Mouse (Mus musculus) hindbrain, embryonic 14.5 days (tissue): Measurements from ENCODE around the gene Onecut3. TPM values are rescaled to one million over a fixed set of nuclear protein-coding genes. Genes with fewer than 3 reads are reported as not detected.
A peak's percentile ranks its signal among the peaks of the same experiment; 100 is the strongest.

Experiments used
- ATAC-seq: fragments of 200-750 bp; cut with Nextera tagmentation; 2 replicates; pipeline ENCODE4 v1.8.0; 2017; ENCODE audit warnings: moderate number of reproducible peaks, mild to moderate bottlenecking, moderate TSS enrichment, moderate library complexity; ENCODE audit not compliant: low FRiP score
- DNase-seq: peaks from one replicate; pipeline ENCODE4 v3.0.0-alpha.2; 2015; ENCODE audit warnings: low spot score
- H3K27ac ChIP-seq: fragments of 300-500 bp; sonication (generic); 2 replicates; pipeline ENCODE4 v1.5.1; 2014; ENCODE audit warnings: mild to moderate bottlenecking, moderate library complexity
- H3K27me3 ChIP-seq: fragments of 300-500 bp; sonication (generic); 2 replicates; pipeline ENCODE4 v1.6.1; 2014; ENCODE audit warnings: mild to moderate bottlenecking, low read length, mixed read lengths; ENCODE audit not compliant: control insufficient read depth, insufficient read depth
- H3K36me3 ChIP-seq: fragments of 300-500 bp; sonication (generic); replicated peaks from 2 replicates; pipeline ENCODE4 v1.6.1; 2014; ENCODE audit not compliant: control insufficient read depth, insufficient read depth
- H3K4me1 ChIP-seq: fragments of 300-500 bp; sonication (generic); replicated peaks from 2 replicates; pipeline ENCODE4 v1.6.1; 2014; ENCODE audit warnings: antibody characterized with exemption, low read length, mixed read lengths; ENCODE audit not compliant: control insufficient read depth, insufficient read depth
- H3K4me2 ChIP-seq: fragments of 300-500 bp; sonication (generic); replicated peaks from 2 replicates; pipeline ENCODE4 v1.6.1; 2014; ENCODE audit warnings: mild to moderate bottlenecking, moderate library complexity
- H3K4me3 ChIP-seq: fragments of 300-500 bp; sonication (generic); replicated peaks from 2 replicates; pipeline ENCODE4 v1.5.1; 2014; ENCODE audit warnings: mild to moderate bottlenecking, low read length
- H3K9ac ChIP-seq: fragments of 300-500 bp; sonication (generic); 2 replicates; pipeline ENCODE4 v1.6.1; 2014
- H3K9me3 ChIP-seq: fragments of 300-500 bp; sonication (generic); 2 replicates; pipeline ENCODE4 v1.6.1; 2016; ENCODE audit warnings: low read length; ENCODE audit not compliant: control insufficient read depth
- WGBS: fragments of 180-500 bp; shearing (Covaris S2); extraction: QIAGEN DNeasy Blood & Tissue Kit; methylation state at CpG from one replicate; pipeline ENCODE4 v1.1.7; 2014; 5-methylcytosine and 5-hydroxymethylcytosine counted together
- polyA plus RNA-seq: library from polyadenylated mRNA; unstranded; fragments of >200 nt; fragmentation: Nextera tagmentation; extraction: Ambion mirVana; gene quantifications from 2 replicates; pipeline ENCODE4 v1.2.1, GENCODE M21; 2014

The Onecut3 gene
- polyA plus RNA-seq, 1 experiment from 2014 or later: 2.3 TPM

GRCm38 (mm10) chr10:80495901-80496300, 1.3 kb downstream of the Onecut3 start:
- Histone ChIP-seq H3K4me3 (peak overlapping the region; percentile 39), H3K4me1 (peaks cover 12% of the 10 kb centered on the region; the same call in 1 of the 2 replicates), H3K36me3 (no peaks in the 10 kb centered on the region), H3K9ac (peak overlapping the region; percentile 51; the same call in 1 of the 2 replicates), H3K27ac (peak overlapping the region; percentile 0; the same call in 1 of the 2 replicates), H3K27me3 (peaks cover 96% of the 10 kb centered on the region), H3K4me2 (peak overlapping the region; percentile 60), H3K9me3 (no peaks in the 10 kb centered on the region)
- DNase-seq (no peak), ATAC-seq (no peak)
- under 1% methylated on average over 23 of the region's 35 CpGs for WGBS

- under 1% methylated on average over 20 of the region's 20 CpGs for WGBS
- H3K27me3 ChIP-seq: peaks cover 97% of the 10 kb centered on the region
- H3K4me3 ChIP-seq: peak overlapping the region; percentile 39
- peak overlapping the region; percentile 51; the same call in 1 of the 2 replicates for H3K9ac ChIP-seq
- H3K4me1 ChIP-seq: peaks cover 12% of the 10 kb centered on the region; the same call in 1 of the 2 replicates
- peak overlapping the region; percentile 60 for H3K4me2 ChIP-seq
- DNase-seq: no peak
- H3K36me3 ChIP-seq: no peaks in the 10 kb centered on the region
- no peak for ATAC-seq
- no peaks in the 10 kb centered on the region for H3K9me3 ChIP-seq
- 0 out of 2 replicates have a peak overlapping the region, but pooled peaks have one; percentile 27 for H3K27ac ChIP-seq
Measured at GRCm38 (mm10) chr10:80496421-80496820, 1.8 kb downstream of the Onecut3 start.

DNA sequence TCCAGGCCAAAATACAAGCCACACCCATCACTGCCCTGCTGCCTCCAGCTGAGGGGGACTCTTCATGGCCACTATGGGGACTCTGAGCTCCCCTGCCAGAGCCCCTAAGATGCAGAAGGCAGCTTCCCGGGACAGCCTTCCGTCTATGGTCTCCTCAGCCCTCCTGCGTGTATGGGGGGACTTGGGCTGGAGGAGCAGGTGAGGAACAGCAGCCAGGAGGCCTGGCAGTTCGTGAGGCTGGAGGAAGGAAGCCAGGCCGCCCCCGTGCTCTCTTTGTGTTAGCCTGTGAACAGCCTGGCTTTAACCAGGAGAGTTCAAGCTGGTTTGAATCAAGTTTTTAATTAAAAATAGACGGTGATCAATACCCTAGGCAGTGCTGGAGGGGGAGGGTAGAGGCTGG, 7.7 kb downstream of the Onecut3 start:
- Histone ChIP-seq H3K27me3 (peaks cover 86% of the 10 kb centered on the region), H3K27ac (no peak overlapping the region), H3K9ac (no peak overlapping the region), H3K4me3 (no peak overlapping the region), H3K36me3 (no peaks in the 10 kb centered on the region), H3K4me2 (no peak overlapping the region), H3K9me3 (no peaks in the 10 kb centered on the region), H3K4me1 (no peaks in the 10 kb centered on the region)
- no peak for ATAC-seq
- WGBS: under 1% methylated on average over 7 of the region's 7 CpGs
- no peak for DNase-seq

DNA sequence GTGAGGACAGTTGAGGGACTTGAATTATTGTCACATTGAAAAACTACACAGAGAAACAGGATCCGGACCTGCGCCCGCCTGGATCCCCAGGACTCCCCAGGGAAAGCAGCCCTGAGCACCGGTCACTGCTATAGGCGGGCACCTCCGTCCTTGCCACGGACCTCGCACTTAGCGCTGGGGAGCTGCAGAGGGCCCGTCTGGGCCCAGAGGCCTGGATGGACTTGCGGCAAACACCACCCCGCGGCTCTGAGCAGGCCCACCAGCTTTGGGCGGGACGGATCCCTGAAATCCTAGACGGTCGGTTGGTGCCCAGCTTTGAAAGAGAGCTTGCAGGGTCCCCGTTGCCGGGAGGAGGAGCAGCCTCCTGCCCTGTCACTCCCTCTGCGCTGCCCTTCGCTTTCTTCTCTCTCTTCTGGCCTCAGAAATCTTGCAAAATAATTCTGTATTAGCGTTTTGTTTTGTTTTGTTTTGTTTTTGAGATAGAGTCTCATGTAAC, 8.2 kb downstream of the Onecut3 start:
- Histone ChIP-seq H3K36me3 (no peaks in the 10 kb centered on the region), H3K27me3 (peaks cover 84% of the 10 kb centered on the region), H3K4me3 (no peak overlapping the region), H3K4me2 (no peak overlapping the region), H3K9me3 (no peaks in the 10 kb centered on the region), H3K4me1 (no peaks in the 10 kb centered on the region), H3K9ac (no peak overlapping the region), H3K27ac (no peak overlapping the region)
- WGBS: 1% methylated on average over 22 of the region's 22 CpGs
- DNase-seq (no peak), ATAC-seq (no peak)

DNA sequence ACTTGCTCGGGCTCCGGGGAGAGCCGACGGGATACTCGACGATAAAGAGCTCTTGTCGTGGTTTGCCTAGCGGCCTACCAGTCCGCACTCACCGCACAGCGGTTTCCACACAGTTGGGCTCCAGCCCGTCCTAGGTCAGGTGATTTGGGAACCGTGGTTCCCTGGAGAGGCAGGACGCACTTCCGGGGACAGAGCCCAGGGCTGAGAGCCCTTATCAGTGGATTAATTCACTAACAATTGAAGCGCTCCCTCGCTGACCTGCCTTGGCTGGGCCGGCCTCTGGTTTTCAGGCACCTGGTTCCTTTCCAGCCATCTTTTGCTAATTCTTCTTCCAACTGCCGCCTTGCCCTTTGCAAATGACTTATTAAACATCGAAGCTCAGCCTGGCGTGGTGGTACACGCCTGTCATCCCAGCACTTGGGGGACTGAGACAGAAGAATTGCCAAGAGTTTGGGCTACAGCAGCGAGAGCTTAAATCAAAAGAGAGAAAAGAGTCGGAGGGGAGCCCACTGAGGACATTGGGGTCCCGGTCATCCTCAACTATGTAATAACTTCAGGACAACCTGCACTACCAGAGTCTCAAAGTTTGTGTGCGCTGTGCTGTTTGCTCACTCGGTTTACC, 9.1 kb downstream of the Onecut3 start:
- no peaks in the 10 kb centered on the region for H3K4me1 ChIP-seq
- no peak for DNase-seq
- no peak overlapping the region for H3K4me3 ChIP-seq
- H3K27ac ChIP-seq: no peak overlapping the region
- no peak overlapping the region for H3K4me2 ChIP-seq
- no peaks in the 10 kb centered on the region for H3K36me3 ChIP-seq
- H3K27me3 ChIP-seq: peaks cover 77% of the 10 kb centered on the region
- no peaks in the 10 kb centered on the region for H3K9me3 ChIP-seq
- ATAC-seq: no peak
- under 1% methylated on average over 27 of the region's 27 CpGs for WGBS
- H3K9ac ChIP-seq: no peak overlapping the region

- DNase-seq (no peak), ATAC-seq (no peak)
- WGBS: 2% methylated on average over 9 of the region's 9 CpGs
- Histone ChIP-seq H3K4me2 (no peak overlapping the region), H3K4me1 (no peaks in the 10 kb centered on the region), H3K36me3 (no peaks in the 10 kb centered on the region), H3K9me3 (no peaks in the 10 kb centered on the region), H3K9ac (no peak overlapping the region), H3K27ac (no peak overlapping the region), H3K27me3 (peaks cover 76% of the 10 kb centered on the region), H3K4me3 (no peak overlapping the region)
Measured at GRCm38 (mm10) chr10:80504724-80505123, 10.1 kb downstream of the Onecut3 start.

DNA sequence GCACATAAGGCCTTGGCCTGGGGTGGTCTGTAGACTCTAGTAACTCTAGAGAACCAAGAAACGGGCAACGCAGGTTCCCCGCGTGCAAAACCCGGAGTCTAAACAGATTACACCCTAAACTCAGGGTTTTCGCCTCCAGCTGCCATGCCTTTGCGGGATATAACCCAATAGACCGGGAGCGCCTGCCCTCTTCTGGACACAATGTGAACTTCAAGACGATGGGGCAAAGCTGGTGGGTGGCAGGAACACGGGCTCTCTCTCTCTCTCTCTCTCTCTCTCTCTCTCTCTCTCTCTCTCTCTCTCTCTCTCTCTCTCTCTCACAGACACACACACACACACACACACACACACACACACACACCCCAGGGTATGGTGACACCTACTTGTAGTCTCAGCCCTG, 11.6 kb downstream of the Onecut3 start:
- no peaks in the 10 kb centered on the region for H3K4me1 ChIP-seq
- no peak overlapping the region for H3K4me3 ChIP-seq
- WGBS: under 1% methylated on average over 11 of the region's 11 CpGs
- no peaks in the 10 kb centered on the region for H3K36me3 ChIP-seq
- H3K4me2 ChIP-seq: no peak overlapping the region
- ATAC-seq: no peak
- no peaks in the 10 kb centered on the region for H3K9me3 ChIP-seq
- no peak overlapping the region for H3K27ac ChIP-seq
- peaks cover 61% of the 10 kb centered on the region for H3K27me3 ChIP-seq
- DNase-seq: peak; percentile 80
- no peak overlapping the region for H3K9ac ChIP-seq

GRCm38 (mm10) chr10:80509412-80510272, 15.0 kb downstream of the Onecut3 start:
- ATAC-seq (no peak; the same call in 1 of the 2 replicates), DNase-seq (peak; percentile 83)
- peaks cover 44% of the 10 kb centered on the region for H3K27me3 ChIP-seq
- peaks cover 5% of the 10 kb centered on the region; the same call in 1 of the 2 replicates for H3K4me1 ChIP-seq
- peak overlapping the region; percentile 44 for H3K4me2 ChIP-seq
- 12% methylated on average over 20 of the region's 20 CpGs for WGBS
- H3K36me3 ChIP-seq: no peaks in the 10 kb centered on the region
- no peak overlapping the region for H3K27ac ChIP-seq
- H3K9ac ChIP-seq: no peak overlapping the region
- H3K4me3 ChIP-seq: peak overlapping the region; percentile 16; the same call in 1 of the 2 replicates
- H3K9me3 ChIP-seq: no peaks in the 10 kb centered on the region

DNA sequence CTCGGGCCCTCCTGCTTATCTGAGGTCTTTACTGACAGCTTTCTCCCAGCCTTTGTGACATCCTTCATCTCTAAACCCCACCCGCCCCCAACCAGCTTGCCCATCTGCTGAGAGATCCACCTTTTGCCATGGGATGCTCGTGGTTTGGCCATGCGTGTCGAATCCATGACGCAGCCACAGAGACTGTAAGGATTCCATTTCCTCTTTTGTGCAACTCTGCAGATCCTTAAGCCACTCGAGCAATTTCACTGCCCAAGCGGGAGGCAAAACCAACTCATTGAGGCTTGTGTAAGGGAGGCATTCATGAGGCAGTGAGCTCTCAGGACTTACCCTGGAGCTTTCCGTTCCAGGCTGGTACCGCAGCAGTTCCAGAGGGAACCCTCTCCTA, 15.6 kb downstream of the Onecut3 start:
- Histone ChIP-seq H3K27me3 (peaks cover 39% of the 10 kb centered on the region), H3K9ac (no peak overlapping the region)
- 49% methylated on average over 10 of the region's 10 CpGs for WGBS

More for the DNA sequence above, 15.6 kb downstream of the Onecut3 start:
- DNase-seq (no peak), ATAC-seq (no peak)
- no peak overlapping the region for H3K4me3 ChIP-seq
- no peak overlapping the region for H3K27ac ChIP-seq
- peaks cover 5% of the 10 kb centered on the region; the same call in 1 of the 2 replicates for H3K4me1 ChIP-seq
- H3K9me3 ChIP-seq: no peaks in the 10 kb centered on the region
- H3K4me2 ChIP-seq: no peak overlapping the region
- no peaks in the 10 kb centered on the region for H3K36me3 ChIP-seq
